Mouse (Mus musculus) forebrain, embryonic 13.5 days (tissue): Measurements from ENCODE around the gene Bcor. TPM values are rescaled to one million over a fixed set of nuclear protein-coding genes. Genes with fewer than 3 reads are reported as not detected.

ENCODE experiments used
- ATAC-seq: fragments of 200-750 bp; cut with Nextera tagmentation; 2 replicates; pipeline ENCODE4 v1.8.0; 2017
- H3K27ac ChIP-seq: fragments of 300-500 bp; sonication (generic); 2 replicates; pipeline ENCODE4 v1.5.1; 2015; ENCODE audit warnings: inconsistent platforms, mild to moderate bottlenecking, moderate library complexity
- H3K27me3 ChIP-seq: fragments of 300-500 bp; sonication (generic); 2 replicates; pipeline ENCODE4 v1.6.1; 2015; ENCODE audit warnings: mild to moderate bottlenecking, inconsistent platforms
- H3K36me3 ChIP-seq: fragments of 300-500 bp; sonication (generic); 2 replicates; pipeline ENCODE4 v1.6.1; 2015; ENCODE audit warnings: mild to moderate bottlenecking, inconsistent platforms; ENCODE audit not compliant: poor library complexity, severe bottlenecking
- H3K4me1 ChIP-seq: fragments of 300-500 bp; sonication (generic); 2 replicates; pipeline ENCODE4 v1.6.1; 2015; ENCODE audit warnings: inconsistent platforms
- H3K4me2 ChIP-seq: fragments of 300-500 bp; sonication (generic); 2 replicates; pipeline ENCODE4 v1.6.1; 2015; ENCODE audit warnings: inconsistent platforms, mild to moderate bottlenecking, moderate library complexity
- H3K4me3 ChIP-seq: fragments of 300-500 bp; sonication (generic); 2 replicates; pipeline ENCODE4 v1.5.1; 2015; ENCODE audit warnings: mild to moderate bottlenecking, inconsistent platforms
- H3K9ac ChIP-seq: fragments of 300-500 bp; sonication (generic); 2 replicates; pipeline ENCODE4 v1.6.1; 2015; ENCODE audit warnings: mild to moderate bottlenecking, inconsistent platforms
- H3K9me3 ChIP-seq: fragments of 300-500 bp; sonication (generic); replicated peaks from 2 replicates; pipeline ENCODE4 v1.6.1; 2016; ENCODE audit warnings: inconsistent platforms
- WGBS: fragments of 180-500 bp; shearing (Covaris S2); methylation state at CpG from one replicate; pipeline ENCODE4 v1.1.7; 2015; 5-methylcytosine and 5-hydroxymethylcytosine counted together
- polyA plus RNA-seq: library from polyadenylated mRNA; unstranded; fragments of >200 nt; fragmentation: Nextera tagmentation; extraction: Ambion mirVana; gene quantifications from 2 replicates; pipeline ENCODE4 v1.2.1, GENCODE M21; 2015

Gene Bcor
- polyA plus RNA-seq, 1 experiment from 2014 or later: 16.2 TPM

GRCm38 (mm10) chrX:12088301-12089026, 71.7 kb downstream of the Bcor start:
- WGBS: 0% methylated on average over 25 of the region's 72 CpGs
- Histone ChIP-seq H3K27me3 (peaks cover 84% of the 10 kb centered on the region), H3K36me3 (no peaks in the 10 kb centered on the region), H3K4me2 (peak overlapping the region; percentile 79), H3K9ac (peak overlapping the region; percentile 71), H3K9me3 (no peaks in the 10 kb centered on the region), H3K4me1 (peaks cover 56% of the 10 kb centered on the region), H3K27ac (peak overlapping the region; percentile 96), H3K4me3 (peak overlapping the region; percentile 47)
- ATAC-seq: peak; percentile 71

GRCm38 (mm10) chrX:12087511-12088300, 72.4 kb downstream of the Bcor start:
- peaks cover 62% of the 10 kb centered on the region for H3K4me1 ChIP-seq
- 0 out of 2 replicates have a peak, but pooled peaks have one; percentile 26 for ATAC-seq

GRCm38 (mm10) chrX:12086674-12087510, 73.3 kb downstream of the Bcor start:
- peak overlapping the region; percentile 71 for H3K9ac ChIP-seq
- peak overlapping the region; percentile 47 for H3K4me3 ChIP-seq
- H3K27me3 ChIP-seq: peaks cover 89% of the 10 kb centered on the region
- no peaks in the 10 kb centered on the region for H3K36me3 ChIP-seq
- H3K9me3 ChIP-seq: no peaks in the 10 kb centered on the region
- H3K27ac ChIP-seq: peak overlapping the region; percentile 96
- peaks cover 64% of the 10 kb centered on the region for H3K4me1 ChIP-seq
- H3K4me2 ChIP-seq: peak overlapping the region; percentile 79
- 3% methylated on average over 60 of the region's 70 CpGs for WGBS
- no peak for ATAC-seq

More at GRCm38 (mm10) chrX:12087511-12088300, 72.4 kb downstream of the Bcor start:
- Histone ChIP-seq H3K27ac (peak overlapping the region; percentile 96), H3K9ac (peak overlapping the region; percentile 71), H3K4me2 (peak overlapping the region; percentile 79), H3K36me3 (no peaks in the 10 kb centered on the region), H3K4me3 (peak overlapping the region; percentile 47), H3K9me3 (no peaks in the 10 kb centered on the region), H3K27me3 (peaks cover 85% of the 10 kb centered on the region)
- WGBS: under 1% methylated on average over 43 of the region's 55 CpGs

- H3K27me3 ChIP-seq: peaks cover 90% of the 10 kb centered on the region
- H3K9me3 ChIP-seq: no peaks in the 10 kb centered on the region
- H3K4me3 ChIP-seq: no peak overlapping the region
- no peak overlapping the region for H3K4me2 ChIP-seq
- H3K27ac ChIP-seq: no peak overlapping the region
- WGBS: 31% methylated on average over 10 of the region's 10 CpGs
- peaks cover 70% of the 10 kb centered on the region for H3K4me1 ChIP-seq
- H3K36me3 ChIP-seq: no peaks in the 10 kb centered on the region
- no peak overlapping the region for H3K9ac ChIP-seq
- no peak for ATAC-seq
Observed at GRCm38 (mm10) chrX:12085949-12086348, 74.2 kb downstream of the Bcor start.

GRCm38 (mm10) chrX:12085290-12085689, 74.9 kb downstream of the Bcor start:
- Histone ChIP-seq H3K4me3 (no peak overlapping the region), H3K9me3 (no peaks in the 10 kb centered on the region), H3K4me1 (peaks cover 63% of the 10 kb centered on the region), H3K27ac (no peak overlapping the region), H3K4me2 (no peak overlapping the region), H3K36me3 (no peaks in the 10 kb centered on the region), H3K9ac (no peak overlapping the region), H3K27me3 (peaks cover 90% of the 10 kb centered on the region)
- 9% methylated on average over 18 of the region's 18 CpGs for WGBS
- no peak for ATAC-seq

- WGBS: 37% methylated on average over 4 of the region's 4 CpGs
- no peaks in the 10 kb centered on the region for H3K9me3 ChIP-seq
- no peak overlapping the region for H3K9ac ChIP-seq
- H3K27me3 ChIP-seq: peaks cover 90% of the 10 kb centered on the region
- H3K4me2 ChIP-seq: no peak overlapping the region
- H3K36me3 ChIP-seq: no peaks in the 10 kb centered on the region
- H3K4me1 ChIP-seq: peaks cover 58% of the 10 kb centered on the region
- ATAC-seq: no peak
- no peak overlapping the region for H3K27ac ChIP-seq
- no peak overlapping the region for H3K4me3 ChIP-seq
Observed at GRCm38 (mm10) chrX:12084698-12085097, 75.5 kb downstream of the Bcor start.

GRCm38 (mm10) chrX:12083631-12084030, 76.5 kb downstream of the Bcor start:
- WGBS: 24% methylated on average over 10 of the region's 10 CpGs

GRCm38 (mm10) chrX:12082736-12083135, 77.4 kb downstream of the Bcor start:
- H3K9ac ChIP-seq: no peak overlapping the region
- no peaks in the 10 kb centered on the region for H3K9me3 ChIP-seq
- no peak for ATAC-seq
- H3K27ac ChIP-seq: no peak overlapping the region
- WGBS: 10% methylated on average over 16 of the region's 16 CpGs
- H3K36me3 ChIP-seq: no peaks in the 10 kb centered on the region
- H3K4me1 ChIP-seq: peaks cover 48% of the 10 kb centered on the region
- no peak overlapping the region for H3K4me3 ChIP-seq
- H3K4me2 ChIP-seq: no peak overlapping the region
- peaks cover 89% of the 10 kb centered on the region for H3K27me3 ChIP-seq

More at GRCm38 (mm10) chrX:12083631-12084030, 76.5 kb downstream of the Bcor start:
- Histone ChIP-seq H3K27ac (no peak overlapping the region), H3K4me2 (no peak overlapping the region), H3K27me3 (peaks cover 89% of the 10 kb centered on the region), H3K9me3 (no peaks in the 10 kb centered on the region), H3K36me3 (no peaks in the 10 kb centered on the region), H3K9ac (no peak overlapping the region), H3K4me3 (no peak overlapping the region), H3K4me1 (peaks cover 48% of the 10 kb centered on the region)
- no peak for ATAC-seq

GRCm38 (mm10) chrX:12082184-12082583, 78.0 kb downstream of the Bcor start:
- no peak overlapping the region for H3K4me2 ChIP-seq

GRCm38 (mm10) chrX:12081741-12082155, 78.4 kb downstream of the Bcor start:
- Histone ChIP-seq H3K9ac (0 out of 2 replicates have a peak overlapping the region, but pooled peaks have one; percentile 21), H3K36me3 (no peaks in the 10 kb centered on the region), H3K4me2 (peak overlapping the region; percentile 71), H3K4me1 (peaks cover 45% of the 10 kb centered on the region), H3K9me3 (no peaks in the 10 kb centered on the region), H3K4me3 (peak overlapping the region; percentile 64), H3K27ac (no peak overlapping the region), H3K27me3 (peaks cover 89% of the 10 kb centered on the region)
- WGBS: 10% methylated on average over 19 of the region's 22 CpGs
- ATAC-seq: no peak

More at GRCm38 (mm10) chrX:12082184-12082583, 78.0 kb downstream of the Bcor start:
- 39% methylated on average over 5 of the region's 5 CpGs for WGBS
- H3K36me3 ChIP-seq: no peaks in the 10 kb centered on the region
- no peak for ATAC-seq
- no peak overlapping the region for H3K9ac ChIP-seq
- peaks cover 48% of the 10 kb centered on the region for H3K4me1 ChIP-seq
- no peaks in the 10 kb centered on the region for H3K9me3 ChIP-seq
- no peak overlapping the region for H3K27ac ChIP-seq
- H3K27me3 ChIP-seq: peaks cover 89% of the 10 kb centered on the region
- no peak overlapping the region for H3K4me3 ChIP-seq

- 3% methylated on average over 50 of the region's 61 CpGs for WGBS
- Histone ChIP-seq H3K27ac (peak overlapping the region; percentile 78), H3K9me3 (no peaks in the 10 kb centered on the region), H3K27me3 (peaks cover 88% of the 10 kb centered on the region), H3K4me2 (peak overlapping the region; percentile 71), H3K4me3 (peak overlapping the region; percentile 64), H3K36me3 (no peaks in the 10 kb centered on the region), H3K4me1 (peaks cover 43% of the 10 kb centered on the region), H3K9ac (peak overlapping the region; percentile 84)
- peak; percentile 29 for ATAC-seq
Observed at GRCm38 (mm10) chrX:12080904-12081740, 79.0 kb downstream of the Bcor start.
